Mouse (Mus musculus): ENCODE data around the gene Gm20772. TPM values are rescaled to one million over a fixed set of nuclear protein-coding genes. Genes with fewer than 3 reads are reported as not detected.
"Not testable (repeated sequence)": the region's sequence is repeated elsewhere in the genome, so short reads cannot be mapped to it uniquely, and the experiment has no call there.

The Gm20772 gene
- not detected in 2 replicates for polyA plus RNA-seq (2014; fragmentation: Nextera tagmentation; extraction: Ambion mirVana)

DNA sequence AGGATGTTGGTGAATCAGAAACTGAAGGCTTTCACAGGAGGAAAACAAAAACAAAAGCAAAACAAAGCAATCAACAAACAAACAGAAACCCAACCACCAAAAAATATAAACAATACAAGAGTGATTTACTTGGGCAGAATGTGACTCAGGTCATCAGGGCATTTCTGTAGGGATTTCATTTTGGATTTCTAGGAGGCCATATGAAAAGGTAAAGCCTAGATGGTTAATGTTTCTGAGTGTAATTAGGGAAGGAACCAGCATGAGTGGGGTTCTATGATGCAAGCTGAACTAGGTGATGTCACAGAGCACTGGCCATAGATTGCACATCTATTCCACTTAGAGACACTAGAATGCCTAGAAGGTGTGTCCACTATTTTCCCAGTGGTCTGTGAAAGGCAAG is at the start of gene Gm20772, which contains the start of gene Gm20831:
Gm20772 (plus strand) TSS at position 301 of the 400 bp plus-strand sequence.
Gm20831 (plus strand) TSS at position 301 of the 400 bp plus-strand sequence.
- H3K27me3 ChIP-seq (ENCODE audit: control insufficient read depth, insufficient read depth, low read length); H3K27ac ChIP-seq (ENCODE audit: low read depth, low read length); DNase-seq (ENCODE audit: low spot score); H3K9ac ChIP-seq (ENCODE audit: low read length); ATAC-seq (ENCODE audit: insufficient read depth, low FRiP score, low TSS enrichment); H3K4me1 ChIP-seq (ENCODE audit: control insufficient read depth, insufficient read depth, low read length); H3K36me3 ChIP-seq (ENCODE audit: control insufficient read depth, insufficient read depth, low read length); H3K4me3 ChIP-seq (ENCODE audit: low read depth, low read length); H3K4me2 ChIP-seq (ENCODE audit: low read depth); H3K9me3 ChIP-seq (ENCODE audit: control insufficient read depth, low read length): not testable (repeated sequence)

- DNase-seq (ENCODE audit: low spot score); H3K9ac ChIP-seq (ENCODE audit: low read length): not testable (repeated sequence)
- no CpG with 5 or more reads among the region's 3 CpGs for WGBS
These were observed 28.4 kb upstream of the Gm20772 start, which contains the start of gene Gm21904 for GRCm38 (mm10) chrY:17846166-17846565. Gm21904 (minus strand) TSS chrY:17846266.

More at GRCm38 (mm10) chrY:17846166-17846565, 28.4 kb upstream of the Gm20772 start, which contains the start of gene Gm21904:
- H3K4me1 ChIP-seq (ENCODE audit: control insufficient read depth, insufficient read depth, low read length); H3K4me2 ChIP-seq (ENCODE audit: low read depth); H3K27me3 ChIP-seq (ENCODE audit: control insufficient read depth, insufficient read depth, low read length); H3K27ac ChIP-seq (ENCODE audit: low read depth, low read length); H3K36me3 ChIP-seq (ENCODE audit: control insufficient read depth, insufficient read depth, low read length); ATAC-seq (ENCODE audit: insufficient read depth, low FRiP score, low TSS enrichment); H3K9me3 ChIP-seq (ENCODE audit: control insufficient read depth, low read length); H3K4me3 ChIP-seq (ENCODE audit: low read depth, low read length): not testable (repeated sequence)

Other genes with a start within 250 kb of the Gm20772 start
- gene Gm21904, start 28.5 kb upstream of the Gm20772 start, polyA plus RNA-seq (2014; fragmentation: Nextera tagmentation; extraction: Ambion mirVana) = not detected in 2 replicates
- gene Gm20831, start within 50 bp of the Gm20772 start, polyA plus RNA-seq (2014; fragmentation: Nextera tagmentation; extraction: Ambion mirVana) = not detected in 2 replicates
- gene Srsy, start 62.6 kb downstream of the Gm20772 start, polyA plus RNA-seq (2014; fragmentation: Nextera tagmentation; extraction: Ambion mirVana) = not detected in 2 replicates
- gene Gm21764, start 187.1 kb downstream of the Gm20772 start, polyA plus RNA-seq (2014; fragmentation: Nextera tagmentation; extraction: Ambion mirVana) = not detected in 2 replicates
- gene Ssty1, start 214.4 kb downstream of the Gm20772 start, polyA plus RNA-seq (2014; fragmentation: Nextera tagmentation; extraction: Ambion mirVana) = not detected in 2 replicates

Measured in neural tube, embryonic 11.5 days (tissue).